Mouse (Mus musculus) natural killer cell, adult 2 months (primary cell): ENCODE results near the gene Cpz.

Source experiments
- DNase-seq, 2 experiments: peaks; one replicate each; pipeline ENCODE4 v3.0.0; 2022; ENCODE audit warnings: low spot score in 2 of 2

Gene Cpz

DNA sequence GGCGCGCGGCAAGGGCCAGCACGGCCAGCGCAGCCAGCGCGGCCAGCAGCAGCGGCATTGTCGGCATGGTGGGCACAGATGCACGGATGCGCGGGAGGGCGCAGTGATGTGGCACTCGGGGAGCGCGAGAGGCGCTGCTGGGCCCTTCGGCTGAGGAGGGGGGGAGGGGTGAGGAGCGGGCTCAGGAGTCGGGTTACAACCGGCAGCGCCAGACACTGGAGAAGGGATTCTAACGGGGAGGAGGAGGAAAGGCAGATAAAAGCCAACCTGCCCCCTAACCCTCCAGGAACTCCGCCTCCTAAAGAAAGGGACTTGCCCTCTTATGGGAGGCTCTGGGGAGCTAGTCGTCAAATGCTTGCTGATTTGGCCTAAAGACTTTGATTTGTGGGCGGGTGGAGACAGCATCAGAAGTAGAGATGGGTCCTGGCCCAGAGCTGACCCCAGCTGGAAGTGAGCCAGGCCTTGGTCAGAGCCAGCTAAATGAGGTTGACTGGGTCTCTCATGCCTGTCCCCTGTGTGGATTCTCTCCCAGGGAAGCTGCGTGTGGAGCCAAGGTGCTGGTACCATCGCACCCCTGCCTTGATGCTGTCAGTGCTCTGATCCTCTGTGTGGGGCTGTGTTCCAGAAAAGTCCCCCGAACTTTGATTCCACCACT lies at the start of gene Cpz:
Gene Cpz, minus strand, starts transcription at position 230 of the 655 bp plus-strand sequence.
- no peak for DNase-seq

DNA sequence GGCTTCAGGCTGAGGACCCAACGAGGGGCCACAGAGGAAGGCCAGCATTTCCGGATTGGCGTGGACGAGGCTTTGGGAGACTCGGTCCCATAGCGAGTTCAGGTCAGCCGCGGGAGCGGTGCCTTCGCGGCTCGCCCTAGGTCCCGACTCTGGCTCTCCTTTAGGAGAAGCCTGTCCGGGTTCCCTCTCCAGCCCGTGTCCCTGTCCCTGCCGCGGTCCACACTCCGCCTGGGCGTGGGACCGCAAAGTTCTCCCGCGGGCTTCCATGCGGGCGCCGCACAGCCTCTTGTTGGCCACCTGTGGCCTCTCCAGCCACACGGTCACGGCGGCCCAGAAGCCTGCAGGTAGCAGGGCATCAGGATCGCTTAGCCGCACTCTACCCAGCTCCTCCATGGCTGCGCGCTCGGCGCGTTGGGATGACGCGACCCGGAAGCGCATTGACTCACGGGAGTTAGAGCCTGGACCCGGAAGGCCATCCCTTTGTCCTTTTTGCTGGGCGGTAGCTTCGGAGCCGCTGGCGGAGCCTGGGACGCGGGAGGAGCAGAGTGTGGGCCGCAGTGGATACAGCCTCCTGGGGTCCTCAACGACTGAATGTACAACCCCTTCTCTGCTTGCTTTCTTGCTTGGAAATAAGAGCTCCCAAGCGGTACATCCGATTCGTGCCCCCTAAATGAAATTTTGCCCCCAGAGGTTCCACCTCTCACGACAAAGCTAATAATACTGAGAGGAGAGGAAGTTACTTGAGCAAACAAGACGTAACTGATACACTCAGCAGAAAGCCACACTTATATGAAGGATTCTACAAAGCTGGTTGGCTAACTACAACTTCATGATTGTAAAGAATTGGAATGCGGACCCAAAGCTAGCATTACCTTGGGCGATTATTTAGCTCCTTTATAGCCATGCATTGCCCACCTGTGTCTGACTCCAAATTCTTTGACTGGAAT lies 49.4 kb upstream of the Cpz start, which contains the start of gene Trmt44:
Gene Trmt44, minus strand, starts transcription at position 418 of the 947 bp plus-strand sequence.
- DNase-seq: peak; percentile 73 to 79

DNA sequence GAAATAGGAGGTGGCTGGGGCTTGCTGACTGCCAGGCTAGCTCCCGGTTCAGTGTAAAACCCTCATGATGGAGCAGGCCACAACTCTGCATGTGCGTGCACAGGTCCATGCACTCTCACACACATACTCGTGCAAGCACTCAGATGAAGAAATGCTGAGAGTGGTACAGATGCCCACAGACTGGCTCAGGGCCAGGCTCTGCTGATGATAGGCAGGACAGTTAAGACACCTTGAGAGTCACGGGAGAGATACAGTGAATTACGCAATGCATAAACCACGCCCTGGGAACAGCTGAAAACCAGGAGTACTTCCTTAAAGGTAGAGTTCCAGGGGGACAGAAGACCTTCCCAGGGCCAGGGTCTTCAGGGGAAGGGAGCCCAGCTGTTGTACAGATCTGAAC lies 46.0 kb upstream of the Cpz start:
- no peak for DNase-seq

DNA sequence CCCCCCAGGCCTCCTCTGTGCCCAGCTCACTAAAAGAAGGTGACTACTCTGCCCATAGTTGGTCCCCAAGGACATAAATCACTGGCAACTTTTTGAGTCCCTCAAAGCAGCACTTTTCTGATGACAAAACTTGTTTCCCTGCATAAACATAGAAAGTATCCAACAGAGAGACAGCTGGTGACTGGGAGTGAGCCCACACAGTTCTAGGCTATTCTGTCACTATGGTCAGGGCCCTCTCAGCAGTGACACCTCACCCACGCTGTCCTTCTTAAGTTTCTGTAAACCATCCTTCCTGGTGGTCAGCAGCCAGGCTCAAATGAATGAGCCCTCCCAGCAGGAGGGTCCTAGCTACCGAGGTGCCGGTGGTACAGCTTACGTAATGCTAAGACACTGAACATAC lies 41.1 kb upstream of the Cpz start:
- no peak for DNase-seq

DNA sequence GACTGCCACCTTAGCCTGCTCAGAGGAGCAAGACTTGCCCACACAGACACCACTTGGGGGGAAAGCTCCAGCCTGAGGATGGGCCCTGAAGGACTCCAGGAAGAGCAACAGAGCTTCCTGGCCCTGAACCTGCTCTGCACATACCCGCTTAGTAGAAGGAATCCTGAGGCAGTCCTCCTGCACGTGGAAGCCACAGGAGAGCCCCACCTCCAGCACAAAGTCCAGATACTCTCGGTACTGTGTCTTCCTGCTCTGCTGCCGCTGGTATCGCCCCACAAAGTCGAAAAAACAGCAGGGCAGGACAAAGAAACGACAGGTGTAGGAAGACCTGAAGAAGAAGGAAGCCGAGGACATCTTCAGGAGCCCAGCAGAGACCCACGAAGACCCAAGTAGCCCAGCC lies 39.7 kb upstream of the Cpz start:
- no peak for DNase-seq

DNA sequence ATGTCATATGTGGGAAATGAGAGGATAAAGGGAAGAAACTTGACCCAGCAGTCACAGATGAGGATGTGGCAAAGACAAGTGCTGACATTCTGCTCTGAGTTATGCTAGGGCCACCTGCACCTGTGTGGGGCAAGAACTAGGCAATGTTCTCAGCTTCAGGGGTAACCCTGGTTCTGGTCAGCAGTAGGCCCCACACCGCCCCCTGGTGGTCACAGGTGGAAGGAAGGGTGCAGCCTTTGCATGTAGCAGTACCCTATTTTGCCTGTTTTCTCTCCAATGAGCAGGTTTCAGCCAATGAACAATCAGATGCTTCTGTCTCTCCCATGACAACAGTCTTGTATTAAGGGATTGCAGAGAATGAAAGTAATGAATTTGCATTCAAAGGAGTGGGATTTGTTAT lies 38.0 kb upstream of the Cpz start:
- DNase-seq: peak; percentile 51 to 72

DNA sequence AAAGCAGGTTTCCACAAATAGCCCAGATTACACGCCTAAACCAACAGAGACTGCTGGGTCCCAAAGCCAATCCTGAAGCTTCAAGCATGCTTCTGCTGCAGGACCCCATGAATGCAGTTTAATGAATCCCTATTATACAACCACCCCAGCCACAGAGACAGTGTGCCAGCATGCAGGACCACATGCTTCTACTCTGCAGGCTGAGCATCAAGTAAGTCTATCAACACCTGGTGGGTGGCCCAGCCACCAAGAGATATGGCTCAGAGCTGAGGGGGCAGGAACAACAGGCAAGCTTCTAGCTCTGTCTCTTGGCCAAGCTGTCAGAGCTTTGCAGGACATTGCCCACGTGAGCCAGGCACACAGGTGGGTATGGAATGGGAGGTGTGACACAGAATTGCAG lies 37.1 kb upstream of the Cpz start:
- no peak for DNase-seq

DNA sequence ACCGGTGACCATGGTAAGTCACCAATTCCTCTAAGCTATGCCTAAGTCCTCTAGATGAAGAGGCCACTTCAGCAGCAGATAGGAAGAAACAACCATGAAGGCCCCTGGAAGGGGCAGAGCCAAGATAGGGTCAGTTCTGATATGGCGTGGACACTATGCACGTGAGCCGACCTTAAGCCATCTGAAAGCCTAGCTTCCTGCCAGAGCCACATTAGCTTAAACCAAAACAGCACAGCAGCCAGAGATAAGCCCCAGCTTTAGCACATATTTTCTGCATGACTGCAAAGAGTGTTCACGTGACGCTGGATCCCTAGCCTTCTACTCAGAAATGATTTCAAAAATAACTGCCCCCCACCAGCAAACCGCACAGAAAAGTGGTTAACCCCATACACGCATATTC lies 33.9 kb upstream of the Cpz start:
- DNase-seq: no peak

DNA sequence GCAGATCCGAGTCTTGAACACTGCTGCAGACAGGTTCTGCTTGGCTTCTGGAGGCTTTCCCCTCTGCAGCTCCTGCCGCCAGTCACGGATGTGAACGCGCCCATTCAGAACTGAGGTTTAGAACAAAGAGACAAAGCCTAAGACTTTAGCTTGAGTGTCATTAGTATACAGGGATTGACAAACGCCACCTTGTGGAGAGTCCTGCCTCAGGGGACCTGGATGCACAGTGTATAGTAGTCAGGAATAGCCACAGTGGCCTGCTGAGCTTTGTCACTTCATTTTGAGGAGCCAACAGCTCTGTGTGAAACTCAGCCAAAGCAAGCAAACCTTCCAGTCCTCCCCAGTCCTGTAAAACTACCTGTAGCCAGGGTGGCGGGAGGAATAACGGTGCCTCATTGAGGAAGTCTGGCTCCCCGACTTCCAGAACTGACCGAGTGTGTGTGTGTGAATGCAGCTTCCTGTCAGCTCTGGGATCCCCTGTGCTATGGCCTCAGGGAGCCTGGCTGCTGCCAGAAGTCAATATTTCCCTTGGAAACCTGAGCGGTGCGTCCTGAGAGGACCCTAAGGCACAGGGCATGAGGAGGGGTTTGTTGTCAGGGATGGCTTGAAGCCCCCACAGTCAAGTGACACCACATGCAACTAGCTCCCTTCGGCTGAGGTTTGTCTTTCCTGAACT lies 32.6 kb upstream of the Cpz start:
- DNase-seq: no peak

DNA sequence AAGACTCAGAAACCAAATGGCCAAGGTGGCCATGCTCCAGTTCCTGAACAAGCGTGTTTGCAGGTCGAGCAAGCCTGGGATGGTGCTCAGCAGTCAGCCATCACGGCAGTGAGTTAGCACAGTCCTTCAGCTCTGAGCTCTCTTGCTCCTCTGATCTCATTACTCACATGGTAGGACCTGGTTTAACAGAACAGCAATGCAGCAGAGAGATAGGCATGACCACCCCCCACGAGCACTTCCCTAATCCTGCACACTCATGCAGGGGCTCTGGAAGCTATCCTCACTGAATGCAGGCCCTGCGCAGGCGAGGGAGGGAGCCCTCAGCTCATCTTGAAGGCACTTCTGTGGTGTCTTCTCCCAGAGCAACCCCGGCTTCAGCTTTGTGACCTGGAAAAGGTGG lies 30.9 kb upstream of the Cpz start:
- no peak for DNase-seq

DNA sequence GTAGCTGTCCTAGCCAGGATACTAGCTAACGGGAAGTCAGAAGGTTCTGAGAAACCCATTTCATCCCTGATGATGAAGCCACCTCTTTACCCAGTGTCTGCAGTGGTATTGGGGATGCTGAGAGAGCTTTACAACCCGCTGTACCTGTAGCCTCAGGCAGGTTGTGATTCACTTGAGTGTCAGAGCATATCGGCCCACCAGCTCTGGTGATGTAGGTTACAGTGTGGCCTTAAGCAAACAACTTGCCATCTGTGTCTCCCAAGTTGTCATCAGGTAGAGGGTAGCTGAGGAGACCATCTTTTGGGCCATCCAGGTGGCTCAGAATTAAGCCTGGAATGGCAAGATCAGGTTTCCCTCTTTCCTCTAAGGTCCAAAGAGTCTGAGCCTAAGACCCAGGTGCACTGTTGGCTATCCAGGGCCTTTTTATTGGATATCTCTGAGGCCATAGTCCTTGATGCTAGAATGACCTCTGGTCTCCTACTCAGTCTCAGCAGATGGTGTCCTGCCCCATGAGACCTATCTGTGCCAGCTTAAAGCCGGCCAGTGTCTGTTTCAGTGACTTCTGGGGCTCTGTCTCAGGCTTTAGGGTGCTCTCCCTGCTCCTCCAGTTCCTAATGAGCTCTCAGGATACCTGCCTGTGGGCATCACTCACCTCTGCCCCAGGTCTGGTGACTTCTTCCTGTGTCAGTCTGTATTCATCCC lies 27.5 kb upstream of the Cpz start:
- DNase-seq: no peak

DNA sequence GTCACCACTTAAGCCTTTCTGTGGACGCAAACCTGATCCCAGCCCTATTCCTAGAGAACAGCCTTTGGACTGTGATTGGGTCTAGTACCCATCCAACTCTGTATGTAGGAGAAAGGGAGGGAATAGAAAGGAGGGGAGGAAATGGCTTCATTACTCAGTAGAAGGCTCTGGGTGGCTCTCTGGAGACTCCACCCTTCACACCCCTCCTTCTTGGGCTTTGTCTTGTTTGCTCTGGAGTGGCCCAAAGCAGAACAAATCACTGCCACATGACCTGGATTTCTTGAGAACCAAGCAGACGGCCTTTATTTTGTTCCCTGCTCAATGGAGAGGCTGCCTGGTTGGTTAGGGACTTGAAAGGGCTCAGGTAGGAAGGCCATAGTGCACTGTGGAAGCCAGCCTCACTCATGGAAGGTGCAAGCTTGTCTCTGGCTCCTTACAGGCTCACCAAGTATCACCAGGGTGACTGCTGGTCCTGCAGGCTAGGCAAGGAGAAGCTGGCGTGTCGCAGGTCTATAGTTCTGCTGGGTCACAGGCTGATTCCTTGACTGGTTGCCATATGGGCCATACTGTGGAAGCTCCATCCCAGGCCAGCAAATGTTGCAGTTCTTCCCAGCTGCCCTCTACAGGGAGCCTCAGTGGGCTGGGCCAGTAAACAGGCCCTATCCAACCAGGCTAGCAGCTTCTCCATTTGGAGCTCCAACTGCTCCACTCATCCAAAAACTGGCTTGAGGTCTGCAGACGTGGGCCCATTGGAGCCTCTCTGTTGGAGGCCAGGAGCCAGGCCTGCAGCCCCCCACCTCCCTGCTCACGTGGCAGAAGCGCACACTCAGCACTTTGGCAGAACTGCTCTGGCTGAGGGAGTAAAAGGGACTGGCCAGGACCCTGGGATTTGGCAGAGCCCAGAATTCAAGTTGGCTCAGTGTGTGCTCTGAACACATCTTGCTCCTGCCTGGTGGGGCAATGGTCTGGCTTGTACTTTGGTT lies 26.6 kb upstream of the Cpz start:
- DNase-seq: no peak

DNA sequence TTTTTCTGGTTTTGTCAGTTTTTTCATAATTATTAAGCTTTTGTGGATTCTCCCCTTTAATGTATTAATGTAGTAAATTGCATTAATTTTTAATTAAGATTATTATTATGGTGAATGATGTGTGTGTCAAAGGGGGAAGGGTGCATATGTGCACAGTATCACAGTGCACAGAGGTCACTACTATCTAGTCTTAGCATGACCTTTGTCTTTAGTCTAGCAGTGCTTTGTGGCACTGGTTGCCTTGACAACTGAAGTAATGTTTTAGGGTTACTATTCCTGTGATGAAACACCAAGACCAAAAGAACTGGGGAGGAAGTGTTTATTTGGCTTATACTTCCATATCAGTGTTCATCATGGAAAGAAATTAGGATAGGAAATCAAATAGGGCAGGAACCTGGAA lies 20.6 kb upstream of the Cpz start:
- DNase-seq: no peak

DNA sequence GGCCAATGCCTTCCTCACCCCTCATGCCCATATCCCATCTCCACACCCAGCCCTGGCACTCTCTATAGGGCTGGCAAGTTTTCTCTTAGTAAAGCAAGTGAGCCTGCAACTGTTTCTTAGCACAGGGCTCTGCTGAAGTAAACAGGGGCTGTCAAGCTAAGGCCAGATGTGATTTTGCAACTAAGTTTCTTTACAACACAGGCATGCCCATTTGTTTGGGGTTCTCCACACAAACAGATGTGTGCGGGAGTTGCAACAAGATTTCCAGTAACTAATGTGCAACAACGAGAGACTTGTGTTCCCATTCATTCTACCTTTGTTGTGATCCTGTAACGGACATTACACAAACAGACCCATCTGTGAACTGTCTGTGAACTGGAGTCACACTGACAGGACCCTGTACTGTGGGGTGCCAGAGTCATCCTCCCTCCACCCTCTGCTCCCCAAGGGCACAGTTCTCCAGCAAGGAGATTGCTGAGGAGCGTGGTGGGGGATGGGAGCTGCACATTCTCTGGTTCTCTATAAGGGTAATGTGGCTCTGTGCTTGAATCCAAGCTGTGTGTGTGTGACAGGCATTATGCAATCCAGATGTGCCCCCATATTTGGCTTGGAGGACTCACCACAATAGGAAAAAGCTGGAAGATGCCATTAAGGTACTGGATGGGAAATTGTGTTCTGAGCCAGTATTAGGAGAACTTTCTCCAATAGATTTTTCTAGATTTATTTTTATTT lies 15.7 kb upstream of the Cpz start:
- no peak for DNase-seq

DNA sequence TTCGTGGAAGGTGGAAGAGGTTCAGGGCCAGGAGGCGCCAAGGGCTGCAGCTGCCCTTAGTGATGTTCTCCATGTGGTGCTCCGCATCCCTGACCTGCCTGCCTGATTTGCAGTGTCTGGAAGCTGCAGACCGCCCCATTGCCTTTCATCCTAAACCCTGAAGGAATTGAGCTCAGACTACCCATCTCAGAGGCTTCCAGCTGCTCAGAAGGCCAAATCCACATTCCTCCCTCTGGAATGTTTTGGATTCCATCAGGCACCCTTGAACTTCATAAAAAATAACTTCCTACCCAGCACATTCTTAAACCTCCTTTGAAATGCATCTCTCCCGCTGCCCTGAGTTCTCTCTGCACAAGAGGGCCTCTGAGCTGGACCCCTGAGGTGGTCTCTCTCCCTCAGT lies 15.1 kb upstream of the Cpz start:
- DNase-seq: no peak

DNA sequence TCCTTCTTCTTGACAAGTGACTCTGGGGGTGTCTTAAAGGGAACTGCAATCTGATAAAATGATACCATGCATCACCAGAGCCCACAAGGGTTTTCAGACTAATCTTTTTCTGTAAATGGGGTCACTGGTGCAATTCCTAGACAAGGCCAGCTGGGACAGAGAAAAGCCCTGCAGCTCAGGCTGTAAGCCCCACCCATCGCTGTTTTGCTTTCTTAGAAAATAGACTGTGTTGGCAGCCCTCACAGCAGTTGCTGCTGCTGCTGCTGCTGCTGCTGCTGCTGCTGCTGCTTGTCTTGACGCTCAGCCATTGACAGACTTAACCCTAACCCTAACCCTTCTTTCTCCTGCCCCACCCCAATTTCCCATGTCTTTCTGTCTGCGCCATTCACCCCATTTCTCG lies 14.1 kb upstream of the Cpz start:
- no peak for DNase-seq

DNA sequence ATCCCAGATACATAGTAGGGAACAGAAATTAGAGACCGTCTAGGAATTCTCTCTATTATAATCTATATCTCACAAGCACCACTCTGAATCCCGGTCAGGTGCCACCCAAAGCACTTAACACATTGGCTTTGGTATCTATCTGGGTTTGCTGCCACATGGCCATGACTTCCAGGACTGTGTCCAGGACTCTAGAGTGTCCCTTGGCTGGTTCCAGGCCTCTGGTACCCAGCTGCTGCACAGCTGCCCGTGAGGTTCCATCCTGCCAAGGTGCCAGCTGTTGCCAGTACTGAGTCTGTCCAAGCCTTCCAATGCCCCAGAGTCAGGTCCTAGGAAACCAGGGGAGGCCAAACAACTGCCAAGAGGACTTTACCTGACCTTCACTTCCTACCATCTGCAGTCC lies 12.5 kb upstream of the Cpz start:
- no peak for DNase-seq

DNA sequence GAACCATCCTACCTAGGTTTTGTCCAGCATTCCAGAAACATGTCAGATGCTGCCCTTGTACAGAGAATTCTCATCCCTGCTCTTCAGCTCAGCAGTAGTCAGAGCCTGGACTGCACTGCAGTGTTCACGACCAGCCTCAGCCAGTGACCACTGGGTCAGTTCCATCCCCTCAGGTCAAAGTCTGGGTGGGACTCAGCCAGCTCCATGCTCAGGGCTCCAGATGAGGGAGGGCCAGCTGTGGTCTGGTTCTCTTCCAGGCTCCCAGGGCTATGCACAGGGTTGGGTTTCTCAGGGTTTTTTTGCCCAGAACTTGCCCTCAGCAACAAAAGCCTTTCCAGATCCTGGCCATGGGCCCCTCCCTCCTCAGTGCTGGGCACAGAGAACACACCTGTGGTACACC lies 12.0 kb upstream of the Cpz start:
- DNase-seq: no peak

DNA sequence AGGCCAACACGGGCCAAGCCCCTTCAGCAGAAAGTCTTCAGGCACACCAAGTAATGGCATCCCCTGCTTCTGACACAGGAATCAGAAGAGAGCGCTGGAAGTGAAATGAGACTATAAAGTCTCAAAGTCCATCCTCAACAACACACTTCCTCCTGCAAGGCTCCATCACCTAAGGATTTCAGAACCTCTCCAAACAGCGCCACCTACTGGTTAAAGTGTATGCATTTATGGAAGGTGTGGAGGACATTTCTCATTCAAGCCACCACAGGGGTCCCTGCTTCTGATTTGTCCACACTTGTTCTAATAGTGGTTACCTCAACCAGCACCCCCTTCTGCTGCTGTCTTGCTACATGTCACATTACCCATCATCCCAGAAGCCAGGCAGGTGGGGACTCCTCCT lies 10.8 kb upstream of the Cpz start:
- no peak for DNase-seq

DNA sequence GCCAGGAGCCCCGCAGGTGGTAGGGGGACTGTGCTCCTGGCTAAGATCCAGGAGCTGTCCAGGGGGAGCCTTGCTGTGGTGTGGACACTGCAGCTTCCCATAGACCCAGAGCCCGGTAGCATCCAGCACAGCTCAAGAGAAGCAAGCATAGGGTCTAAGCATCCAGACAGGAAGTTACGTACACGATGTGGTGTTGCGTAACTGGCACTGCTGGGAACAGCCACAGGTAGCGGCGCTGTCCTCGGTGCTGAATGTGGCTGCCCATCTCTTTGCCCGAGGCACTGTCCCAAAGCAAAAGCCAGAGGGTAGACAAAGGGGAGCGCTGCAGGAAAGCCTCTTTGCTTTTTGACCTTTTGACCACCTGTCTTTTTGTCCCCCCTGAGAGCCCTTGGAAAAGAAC lies 6.1 kb upstream of the Cpz start:
- no peak for DNase-seq
